Mouse (Mus musculus) splenic B cell, adult 2 months (primary cell): ENCODE data around the gene Tnfsf12.
"Not testable (repeated sequence)": the region's sequence is repeated elsewhere in the genome, so short reads cannot be mapped to it uniquely, and the experiment has no call there.

ENCODE experiments used
- DNase-seq: peaks from one replicate; pipeline ENCODE4 v3.0.0-alpha.2; 2011; ENCODE audit warnings: low read depth, low spot score
- H3K27me3 ChIP-seq: 2 replicates; pipeline ENCODE4 v1.6.1; 2012; ENCODE audit warnings: mild to moderate bottlenecking, low read length, moderate library complexity, mixed read lengths; ENCODE audit not compliant: control insufficient read depth, poor library complexity, insufficient read depth, severe bottlenecking
- H3K36me3 ChIP-seq: 2 replicates; pipeline ENCODE4 v1.6.1; 2012; ENCODE audit warnings: mild to moderate bottlenecking, low read length, moderate library complexity, mixed read lengths; ENCODE audit not compliant: control insufficient read depth, poor library complexity, insufficient read depth, severe bottlenecking

The Tnfsf12 gene

GRCm38 (mm10) chr11:69709554-69710446 lies 14.2 kb upstream of the Tnfsf12 start:
- DNase-seq: no peak
- no peaks in the 10 kb centered on the region for H3K27me3 ChIP-seq
- no peaks in the 10 kb centered on the region for H3K36me3 ChIP-seq

GRCm38 (mm10) chr11:69708614-69709265 lies 13.1 kb upstream of the Tnfsf12 start:
- Histone ChIP-seq H3K36me3 (no peaks in the 10 kb centered on the region), H3K27me3 (no peaks in the 10 kb centered on the region)
- no peak for DNase-seq

DNA sequence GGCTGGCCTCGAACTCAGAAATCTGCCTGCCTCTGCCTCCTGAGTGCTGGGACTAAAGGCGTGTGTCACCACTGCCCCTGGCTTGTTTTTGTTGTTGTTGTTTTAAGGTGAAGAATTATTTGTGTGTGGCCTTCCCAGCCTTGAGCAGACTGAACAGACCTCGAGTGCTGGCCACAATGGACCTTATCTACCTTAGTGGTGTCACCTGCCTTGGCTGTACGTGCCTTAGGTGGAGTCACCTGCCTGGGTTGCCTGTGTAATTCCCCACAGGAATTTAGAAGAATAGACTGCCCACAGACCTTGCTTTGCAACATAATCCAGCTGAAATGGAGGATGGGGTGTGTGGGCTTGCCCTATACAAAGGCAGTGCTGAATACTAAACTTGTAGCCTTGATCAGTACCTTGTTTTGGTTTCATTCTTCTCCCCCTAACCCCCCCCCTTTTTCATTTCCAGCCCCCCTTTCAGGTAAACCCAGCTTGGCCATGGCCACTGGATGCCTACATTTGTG lies 12.3 kb upstream of the Tnfsf12 start:
- H3K36me3 ChIP-seq: no peaks in the 10 kb centered on the region
- DNase-seq: no peak
- no peaks in the 10 kb centered on the region for H3K27me3 ChIP-seq

GRCm38 (mm10) chr11:69707480-69707847 lies 11.8 kb upstream of the Tnfsf12 start:
- no peaks in the 10 kb centered on the region for H3K27me3 ChIP-seq
- no peak for DNase-seq
- H3K36me3 ChIP-seq: no peaks in the 10 kb centered on the region

DNA sequence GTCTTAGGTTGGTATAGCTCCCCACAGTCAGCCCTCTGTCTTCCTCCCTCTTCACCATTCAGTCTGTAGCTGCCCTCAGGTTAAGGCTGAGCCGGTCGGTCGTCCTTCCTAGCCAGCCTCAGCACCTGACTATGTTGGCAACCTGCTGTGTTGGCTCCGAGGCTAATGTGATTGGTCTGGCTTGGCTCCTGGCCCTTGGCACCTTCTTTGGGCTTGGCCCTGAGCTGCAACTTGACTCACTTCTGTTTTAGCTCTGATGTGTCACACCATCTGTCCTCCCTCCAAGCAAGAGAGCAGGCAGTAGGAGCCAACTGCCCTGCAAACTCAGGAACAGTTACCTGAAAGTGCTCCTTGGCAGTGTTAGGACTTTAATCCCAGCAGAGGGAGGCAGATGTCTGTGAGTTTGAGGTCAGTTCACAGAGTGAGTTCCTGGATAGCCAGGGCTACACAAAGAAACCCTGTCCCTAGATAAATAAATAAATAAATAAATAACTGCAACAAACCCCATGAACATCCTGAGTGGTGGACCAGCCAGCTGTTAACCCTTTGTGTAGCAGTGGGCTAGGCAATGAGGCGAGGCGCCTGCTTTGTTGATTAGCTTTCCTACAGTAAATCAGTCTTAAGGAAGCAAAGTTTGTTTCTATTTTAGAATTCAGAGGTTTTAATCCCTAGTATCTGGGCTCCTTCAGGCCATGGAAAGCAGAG lies 11.3 kb upstream of the Tnfsf12 start:
- H3K27me3 ChIP-seq: no peaks in the 10 kb centered on the region
- DNase-seq: no peak
- H3K36me3 ChIP-seq: no peaks in the 10 kb centered on the region

DNA sequence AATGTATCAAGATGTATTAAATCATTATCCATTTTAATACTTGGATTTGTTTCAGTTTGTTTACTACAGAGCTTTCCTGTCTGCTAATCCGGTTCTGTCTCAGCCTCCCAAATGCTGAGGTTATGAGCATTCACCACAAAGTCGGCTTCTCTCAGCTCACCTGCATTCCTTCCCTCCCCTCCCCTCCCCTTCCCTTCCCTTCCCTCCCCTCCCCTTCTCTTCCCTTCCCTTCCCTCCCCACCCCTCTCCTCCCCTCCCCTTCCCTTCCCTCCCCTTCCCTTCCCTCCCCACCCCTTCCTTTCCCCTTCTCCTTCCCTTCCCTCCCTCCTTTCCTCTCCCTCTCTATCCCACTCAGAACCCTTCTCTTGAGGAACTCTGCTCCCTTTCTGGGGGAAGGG lies 9.0 kb upstream of the Tnfsf12 start:
- H3K36me3 ChIP-seq: no peaks in the 10 kb centered on the region
- H3K27me3 ChIP-seq: no peaks in the 10 kb centered on the region
- no peak for DNase-seq

DNA sequence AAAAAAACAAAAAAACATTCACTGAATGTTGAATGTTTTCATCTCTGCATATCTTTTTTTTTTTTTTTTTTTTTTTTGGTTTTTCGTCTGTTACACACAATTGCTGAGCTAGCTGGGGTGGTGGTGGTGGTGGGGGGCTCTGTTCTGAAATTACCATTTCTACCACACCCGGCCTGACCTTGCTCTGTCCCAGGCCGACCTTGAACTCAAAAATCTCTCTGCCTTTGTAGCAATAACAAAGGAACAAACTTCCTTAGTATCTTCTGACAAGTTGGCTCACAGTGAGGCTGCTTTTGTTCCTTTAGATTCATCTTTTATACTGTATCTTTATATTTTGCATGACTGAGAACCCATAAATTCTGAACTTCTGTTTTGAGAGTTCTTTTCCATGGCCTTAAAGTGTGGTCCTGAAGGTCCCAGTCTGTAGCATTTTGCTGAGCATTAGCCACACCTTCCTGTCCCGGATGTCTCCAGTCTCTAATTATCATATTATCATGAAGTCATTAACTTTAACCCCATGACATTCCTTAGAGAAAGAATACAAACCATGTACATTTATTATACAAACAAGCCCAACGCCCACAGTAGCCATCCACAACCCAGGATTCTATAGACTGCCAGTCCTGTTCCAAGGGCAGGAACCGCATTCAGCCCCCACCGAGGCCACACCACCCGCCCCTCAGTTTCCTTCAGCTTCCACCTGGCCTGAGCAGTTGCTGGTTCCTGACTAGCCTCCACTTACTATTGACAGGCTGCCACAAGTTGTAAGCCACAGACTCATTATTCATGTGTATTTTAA lies 8.4 kb upstream of the Tnfsf12 start:
- no peaks in the 10 kb centered on the region for H3K36me3 ChIP-seq
- H3K27me3 ChIP-seq: no peaks in the 10 kb centered on the region
- no peak for DNase-seq

DNA sequence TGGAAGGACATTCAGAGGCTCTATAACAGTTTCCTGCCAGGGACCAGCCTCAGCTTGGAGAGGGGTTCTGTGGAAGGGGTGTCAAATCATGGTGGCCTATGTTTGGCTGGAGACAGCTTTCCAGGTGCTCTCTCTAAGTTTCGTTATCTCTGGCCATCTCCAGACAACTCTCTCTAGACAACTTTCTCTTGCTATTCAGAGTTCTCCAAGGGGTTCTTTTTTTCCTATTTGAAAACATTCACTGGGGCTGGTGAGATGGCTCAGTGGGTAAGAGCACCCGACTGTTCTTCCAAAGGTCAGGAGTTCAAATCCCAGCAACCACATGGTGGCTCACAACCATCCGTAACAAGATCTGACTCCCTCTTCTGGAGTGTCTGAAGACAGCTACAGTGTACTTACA lies 7.7 kb upstream of the Tnfsf12 start:
- not testable (repeated sequence) for H3K36me3 ChIP-seq, DNase-seq, H3K27me3 ChIP-seq

DNA sequence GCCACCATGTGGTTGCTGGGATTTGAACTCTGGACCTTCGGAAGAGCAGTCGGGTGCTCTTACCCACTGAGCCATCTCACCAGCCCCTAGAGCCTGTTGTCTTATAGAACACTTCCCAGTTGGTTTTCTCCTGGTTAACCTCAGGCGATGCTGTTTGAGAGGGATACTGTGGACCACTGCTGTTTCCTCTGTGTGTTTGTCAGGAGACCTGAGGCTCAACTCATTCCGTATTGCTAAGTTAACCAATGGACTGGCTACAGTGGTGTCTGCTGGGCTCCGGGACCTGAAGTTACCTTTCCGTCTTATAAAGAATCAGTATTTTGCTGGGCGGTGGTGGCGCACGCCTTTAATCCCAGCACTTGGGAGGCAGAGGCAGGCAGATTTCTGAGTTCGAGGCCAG lies 7.2 kb upstream of the Tnfsf12 start:
- not testable (repeated sequence) for DNase-seq, H3K27me3 ChIP-seq, H3K36me3 ChIP-seq

DNA sequence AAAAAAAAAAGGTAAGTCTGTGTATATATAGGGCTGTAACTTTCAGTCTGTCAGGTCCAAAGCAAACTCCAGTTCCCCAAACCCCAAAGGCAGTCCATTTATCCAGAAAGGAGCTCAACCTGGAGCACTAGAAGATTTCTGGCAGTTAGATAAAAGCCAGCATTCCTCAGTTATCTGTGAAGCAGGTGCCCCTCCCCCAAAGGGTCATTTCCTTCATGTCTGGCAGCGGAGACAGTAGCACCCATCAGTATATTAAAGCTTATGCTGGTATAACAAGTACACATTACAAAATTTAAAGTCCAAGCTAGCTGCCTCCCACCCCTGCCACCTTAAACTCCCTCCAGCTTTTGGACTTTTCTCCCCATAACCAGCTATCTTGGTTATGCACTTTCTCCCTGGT lies 3.9 kb upstream of the Tnfsf12 start:
- H3K27me3 ChIP-seq: no peaks in the 10 kb centered on the region
- H3K36me3 ChIP-seq: no peaks in the 10 kb centered on the region
- DNase-seq: no peak

- no peaks in the 10 kb centered on the region for H3K27me3 ChIP-seq
- DNase-seq: no peak
- no peaks in the 10 kb centered on the region for H3K36me3 ChIP-seq
These were observed 2.9 kb upstream of the Tnfsf12 start for GRCm38 (mm10) chr11:69698574-69698973.

DNA sequence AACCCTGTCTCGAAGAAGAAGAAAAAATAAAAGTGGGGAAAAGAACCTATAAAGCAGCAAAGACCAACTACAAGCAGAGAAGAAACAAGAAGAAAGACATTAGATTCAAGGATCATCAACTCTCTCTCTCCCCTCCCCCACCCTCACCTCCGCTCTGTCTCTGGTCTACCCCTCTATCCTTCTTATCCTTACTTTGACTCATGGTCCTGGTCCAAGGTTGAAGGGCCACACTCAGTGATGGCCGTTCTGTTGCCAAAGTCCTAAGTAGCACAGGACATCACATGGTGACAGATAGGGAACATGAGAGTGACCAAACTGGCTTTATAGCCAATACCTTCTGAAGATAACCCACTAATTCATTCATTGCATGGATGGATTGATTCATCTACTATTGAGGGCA lies 1.7 kb upstream of the Tnfsf12 start:
- no peak for DNase-seq
- Histone ChIP-seq H3K36me3 (no peaks in the 10 kb centered on the region), H3K27me3 (no peaks in the 10 kb centered on the region)

- DNase-seq: no peak
- no peaks in the 10 kb centered on the region for H3K27me3 ChIP-seq
- H3K36me3 ChIP-seq: no peaks in the 10 kb centered on the region
These were observed 646 bp downstream of the Tnfsf12 start for GRCm38 (mm10) chr11:69695046-69695360.

DNA sequence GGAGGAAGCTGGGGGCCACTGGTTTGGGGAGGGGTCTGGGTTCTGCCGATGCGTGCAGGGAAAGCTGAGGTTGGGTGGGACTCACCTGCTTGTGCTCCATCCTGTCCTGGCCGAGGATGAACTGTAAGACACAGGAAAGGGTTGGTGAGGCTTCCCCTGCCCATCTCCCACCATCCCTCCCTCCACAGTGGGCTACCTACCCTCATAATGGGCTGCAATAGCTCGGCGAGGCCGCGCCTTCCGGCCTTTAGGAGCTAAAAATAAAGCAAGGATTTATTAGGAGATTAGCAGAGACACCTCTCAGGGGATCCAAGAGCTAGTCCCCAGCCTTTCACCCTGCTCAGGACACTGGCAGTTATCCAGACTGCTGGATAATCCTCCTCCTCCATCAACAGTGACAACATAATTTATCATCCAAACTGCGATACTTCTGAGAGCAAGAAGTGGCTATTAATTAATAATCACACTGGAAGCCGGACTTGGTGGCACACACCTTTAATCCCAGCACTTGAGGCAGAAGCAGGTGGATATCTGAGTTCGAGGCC lies 2.2 kb downstream of the Tnfsf12 start:
- no peak for DNase-seq
- no peaks in the 10 kb centered on the region for H3K36me3 ChIP-seq
- no peaks in the 10 kb centered on the region for H3K27me3 ChIP-seq
